Mouse (Mus musculus): ENCODE data around the gene Cep350. TPM values are rescaled to one million over a fixed set of nuclear protein-coding genes. Genes with fewer than 3 reads are reported as not detected.
A peak's percentile ranks its signal among the peaks of the same experiment; 100 is the strongest.

Cep350 gene
- 7.0 and 7.9 TPM in 2 replicates for polyA plus RNA-seq (2015; fragmentation: Nextera tagmentation; extraction: Ambion mirVana)

DNA sequence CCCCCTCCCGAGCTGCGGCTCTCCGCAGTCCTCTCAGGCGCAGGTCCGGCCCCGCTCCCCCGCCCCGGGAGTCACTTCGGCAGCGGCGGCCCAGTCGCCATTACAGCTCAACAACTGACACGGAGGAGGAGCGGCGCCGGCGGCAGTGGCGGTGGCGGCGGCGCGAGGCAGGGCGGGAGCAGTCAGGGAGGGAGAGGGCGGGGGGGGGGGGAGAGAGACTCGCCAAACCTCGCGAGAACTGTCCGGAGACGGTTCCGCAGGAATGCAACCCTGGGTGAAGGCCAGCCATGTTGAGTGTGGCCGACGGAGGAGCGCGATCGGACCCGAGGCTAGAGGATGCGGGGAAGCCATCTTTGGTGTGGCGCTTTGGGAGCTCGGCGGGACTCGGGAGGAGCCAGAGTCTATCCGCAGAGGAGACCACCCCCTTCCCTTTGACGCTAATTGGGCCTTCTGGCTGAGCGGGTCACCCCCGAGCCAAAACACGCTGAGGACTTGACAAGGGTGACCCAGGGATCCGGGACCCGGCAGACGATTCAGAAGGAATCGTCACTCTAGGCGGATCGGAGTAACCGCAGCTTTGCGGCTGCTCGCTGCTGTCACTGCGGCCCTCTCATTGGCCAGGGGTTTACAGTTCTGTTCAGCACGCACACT is at the start of gene Cep350:
Gene Cep350, minus strand, starts transcription at position 188 of the 651 bp plus-strand sequence.
- Histone ChIP-seq H3K4me3 (peak within 1 kb of the TSS; percentile 100), H3K4me1 (peaks cover 33% of the 10 kb centered on the region), H3K36me3 (no peaks in the 10 kb centered on the region), H3K9me3 (no peaks in the 10 kb centered on the region), H3K4me2 (peak within 1 kb of the TSS; percentile 91), H3K27me3 (replicated peaks) (no peaks in the 10 kb centered on the region), H3K9ac (peak within 1 kb of the TSS; percentile 99), H3K27ac (replicated peaks) (peak within 1 kb of the TSS; percentile 94)
- WGBS: under 1% methylated on average over 41 of the region's 57 CpGs
- peak; percentile 96 for ATAC-seq (ENCODE audit: extremely low read depth, insufficient number of reproducible peaks, low FRiP score, low TSS enrichment)

- 80% methylated on average over 1 of the region's 1 CpGs for WGBS
- ATAC-seq (ENCODE audit: extremely low read depth, insufficient number of reproducible peaks, low FRiP score, low TSS enrichment): no peak
Measured at GRCm38 (mm10) chr1:156020402-156020801, 47.3 kb upstream of the Cep350 start.

GRCm38 (mm10) chr1:156019800-156020199 is 46.7 kb upstream of the Cep350 start:
- Histone ChIP-seq H3K4me3 (no peak overlapping the region), H3K9me3 (no peaks in the 10 kb centered on the region), H3K27ac (replicated peaks) (no peak overlapping the region), H3K4me2 (no peak overlapping the region), H3K27me3 (replicated peaks) (no peaks in the 10 kb centered on the region), H3K4me1 (no peaks in the 10 kb centered on the region), H3K9ac (no peak overlapping the region), H3K36me3 (peaks cover 82% of the 10 kb centered on the region)
- WGBS: 93% methylated on average over 1 of the region's 1 CpGs
- no peak for ATAC-seq (ENCODE audit: extremely low read depth, insufficient number of reproducible peaks, low FRiP score, low TSS enrichment)

More at GRCm38 (mm10) chr1:156020402-156020801, 47.3 kb upstream of the Cep350 start:
- Histone ChIP-seq H3K9me3 (no peaks in the 10 kb centered on the region), H3K36me3 (peaks cover 81% of the 10 kb centered on the region), H3K9ac (no peak overlapping the region), H3K4me2 (no peak overlapping the region), H3K4me3 (no peak overlapping the region), H3K27ac (replicated peaks) (no peak overlapping the region), H3K27me3 (replicated peaks) (no peaks in the 10 kb centered on the region), H3K4me1 (no peaks in the 10 kb centered on the region)

GRCm38 (mm10) chr1:156009003-156009402 is 35.9 kb upstream of the Cep350 start:
- peaks cover 78% of the 10 kb centered on the region for H3K36me3 ChIP-seq
- no peak for ATAC-seq (ENCODE audit: extremely low read depth, insufficient number of reproducible peaks, low FRiP score, low TSS enrichment)
- WGBS: 81% methylated on average over 1 of the region's 1 CpGs
- H3K4me3 ChIP-seq: no peak overlapping the region
- no peaks in the 10 kb centered on the region for H3K9me3 ChIP-seq
- H3K4me1 ChIP-seq: no peaks in the 10 kb centered on the region
- no peak overlapping the region for H3K9ac ChIP-seq
- H3K27ac ChIP-seq (replicated peaks): no peak overlapping the region
- no peaks in the 10 kb centered on the region for H3K27me3 ChIP-seq (replicated peaks)
- no peak overlapping the region for H3K4me2 ChIP-seq

DNA sequence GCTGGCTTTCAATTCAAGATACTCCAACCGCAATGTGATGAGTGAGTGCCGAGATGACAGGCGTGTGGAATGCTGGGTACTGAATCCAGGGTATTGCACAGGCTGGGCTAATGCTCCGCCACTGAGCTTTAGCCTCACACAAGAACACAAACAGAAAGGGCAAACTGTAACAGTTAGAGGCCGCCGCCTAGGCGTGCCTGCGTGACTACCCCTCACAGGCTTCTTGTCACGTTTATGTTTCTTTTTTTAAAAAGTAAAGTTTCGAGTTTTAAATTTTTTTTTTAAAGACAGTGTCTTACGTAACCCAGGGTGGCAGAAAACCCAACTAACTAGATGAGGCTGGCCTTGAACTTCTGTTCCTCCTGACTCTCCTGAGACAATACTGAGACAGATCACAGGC is 32.9 kb upstream of the Cep350 start:
- Histone ChIP-seq H3K4me1 (peaks cover 9% of the 10 kb centered on the region), H3K4me3 (no peak overlapping the region), H3K27me3 (replicated peaks) (no peaks in the 10 kb centered on the region), H3K4me2 (no peak overlapping the region), H3K27ac (replicated peaks) (no peak overlapping the region), H3K9me3 (no peaks in the 10 kb centered on the region), H3K9ac (no peak overlapping the region), H3K36me3 (peaks cover 60% of the 10 kb centered on the region)
- 81% methylated on average over 11 of the region's 11 CpGs for WGBS
- ATAC-seq (ENCODE audit: extremely low read depth, insufficient number of reproducible peaks, low FRiP score, low TSS enrichment): no peak

DNA sequence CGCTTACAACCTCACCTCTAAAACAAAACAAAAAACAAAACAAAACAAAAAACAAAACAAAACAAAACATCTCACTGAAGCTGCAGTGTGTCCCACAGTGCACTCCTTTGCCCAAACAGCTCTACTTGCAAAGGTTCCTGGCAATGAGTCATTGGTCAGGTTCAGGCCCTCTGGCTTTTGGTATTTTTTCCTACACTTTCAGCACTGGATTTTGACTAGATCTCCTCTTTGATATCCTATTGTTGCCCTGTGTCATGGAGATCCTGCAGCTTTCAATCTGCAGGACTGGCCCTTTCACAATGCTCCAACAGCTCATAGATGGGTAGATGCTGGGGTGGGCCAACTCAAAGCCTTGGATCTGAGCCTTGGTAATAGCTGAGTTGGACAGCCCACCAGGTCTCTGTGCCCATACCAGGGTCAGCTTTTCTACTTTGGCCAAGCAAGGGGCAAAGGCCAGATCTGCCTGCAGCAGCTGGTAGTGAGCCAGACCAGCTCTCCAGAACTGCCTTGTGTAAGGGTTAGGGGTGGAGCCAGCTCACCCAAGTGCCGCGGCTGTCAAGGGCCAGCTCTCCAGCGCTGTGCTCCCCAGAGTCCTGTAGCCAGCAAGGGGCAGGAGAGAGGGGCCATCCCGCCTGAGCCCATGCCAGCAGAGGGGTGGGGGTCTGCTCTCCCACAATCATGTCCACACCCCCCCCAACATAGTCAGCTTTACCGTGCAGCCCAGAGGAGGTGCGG is 30.3 kb upstream of the Cep350 start:
- ATAC-seq (ENCODE audit: extremely low read depth, insufficient number of reproducible peaks, low FRiP score, low TSS enrichment): peak; percentile 37; the same call in 1 of the 2 replicates
- Histone ChIP-seq H3K4me1 (peaks cover 9% of the 10 kb centered on the region), H3K4me3 (no peak overlapping the region), H3K4me2 (no peak overlapping the region), H3K27me3 (replicated peaks) (no peaks in the 10 kb centered on the region), H3K9ac (no peak overlapping the region), H3K9me3 (no peaks in the 10 kb centered on the region), H3K27ac (replicated peaks) (0 out of 2 replicates have a peak overlapping the region, but pooled peaks have one; percentile 15), H3K36me3 (peaks cover 37% of the 10 kb centered on the region)
- 57% methylated on average over 7 of the region's 7 CpGs for WGBS

- ATAC-seq (ENCODE audit: extremely low read depth, insufficient number of reproducible peaks, low FRiP score, low TSS enrichment): no peak
- H3K4me1 ChIP-seq: peaks cover 9% of the 10 kb centered on the region
- H3K4me2 ChIP-seq: no peak overlapping the region
- H3K36me3 ChIP-seq: peaks cover 29% of the 10 kb centered on the region
- H3K9me3 ChIP-seq: no peaks in the 10 kb centered on the region
- H3K27ac ChIP-seq (replicated peaks): no peak overlapping the region
- no peak overlapping the region for H3K4me3 ChIP-seq
- H3K27me3 ChIP-seq (replicated peaks): no peaks in the 10 kb centered on the region
- WGBS: 78% methylated on average over 8 of the region's 8 CpGs
- no peak overlapping the region for H3K9ac ChIP-seq
Measured at GRCm38 (mm10) chr1:156002366-156002765, 29.3 kb upstream of the Cep350 start.

DNA sequence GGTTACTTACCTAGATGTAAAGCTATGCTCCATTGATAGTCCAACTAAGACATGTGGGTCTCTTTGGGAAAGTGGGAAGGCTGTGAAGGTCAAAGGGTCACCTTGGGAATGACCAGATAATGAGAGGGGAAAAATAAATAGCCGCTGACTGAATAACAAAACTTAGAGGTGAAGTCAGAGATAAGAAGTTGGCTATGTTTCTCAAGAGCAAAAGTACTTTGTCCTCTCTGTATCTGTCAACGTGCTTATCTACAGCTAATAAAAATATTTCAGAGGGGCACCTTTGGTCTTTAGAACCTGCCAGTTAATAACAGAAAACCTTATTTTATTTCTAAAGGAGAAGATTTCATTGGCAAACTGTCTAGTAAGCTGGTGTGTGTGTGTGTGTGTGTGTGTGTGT is 22.6 kb upstream of the Cep350 start:
- no peaks in the 10 kb centered on the region for H3K27me3 ChIP-seq (replicated peaks)
- H3K9me3 ChIP-seq: no peaks in the 10 kb centered on the region
- H3K4me2 ChIP-seq: no peak overlapping the region
- H3K27ac ChIP-seq (replicated peaks): no peak overlapping the region
- ATAC-seq (ENCODE audit: extremely low read depth, insufficient number of reproducible peaks, low FRiP score, low TSS enrichment): no peak
- 13% methylated on average over 2 of the region's 2 CpGs for WGBS
- H3K9ac ChIP-seq: no peak overlapping the region
- peaks cover 16% of the 10 kb centered on the region for H3K4me1 ChIP-seq
- H3K4me3 ChIP-seq: no peak overlapping the region
- no peaks in the 10 kb centered on the region for H3K36me3 ChIP-seq

DNA sequence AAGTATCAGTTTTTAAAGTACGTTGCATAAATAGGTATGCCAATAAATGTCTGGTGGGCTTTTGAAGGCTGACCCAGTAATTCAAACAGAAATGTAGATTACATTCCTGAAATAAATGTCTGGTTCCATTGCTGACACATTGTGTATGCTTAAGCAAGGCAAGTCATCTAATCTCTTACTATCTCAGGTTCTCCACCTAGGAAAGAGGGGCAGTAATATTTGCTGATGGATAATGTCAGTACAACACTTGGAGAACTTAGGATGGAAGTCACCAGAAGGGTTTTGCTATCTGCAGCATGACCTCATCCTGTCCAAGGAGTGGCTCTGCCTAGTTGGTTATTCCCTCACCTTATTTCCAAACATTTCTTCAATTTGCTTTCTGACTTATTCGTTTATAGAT is 21.5 kb upstream of the Cep350 start:
- H3K36me3 ChIP-seq: no peaks in the 10 kb centered on the region
- peaks cover 27% of the 10 kb centered on the region for H3K4me1 ChIP-seq

DNA sequence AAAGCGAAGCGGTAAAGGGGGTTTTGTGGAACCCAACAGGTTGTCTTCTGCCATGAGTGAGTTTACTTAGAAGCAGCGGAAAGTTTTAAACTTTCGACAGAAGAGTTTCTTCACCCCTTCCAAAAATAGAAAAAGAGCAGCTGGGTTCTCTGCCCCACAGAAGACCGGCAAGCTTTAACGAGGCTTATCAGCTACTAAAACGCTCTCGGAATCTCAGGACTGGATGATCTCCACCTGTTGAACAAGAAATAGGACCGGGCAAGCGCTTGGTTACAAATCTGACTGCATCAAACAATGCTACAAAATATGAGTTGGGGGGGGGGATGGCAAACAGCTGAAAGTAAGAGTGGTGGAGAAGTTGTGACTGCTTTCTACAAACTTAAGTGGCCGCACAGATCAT is 17.3 kb upstream of the Cep350 start:
- Histone ChIP-seq H3K4me2 (peak overlapping the region; percentile 39), H3K36me3 (no peaks in the 10 kb centered on the region), H3K27me3 (replicated peaks) (no peaks in the 10 kb centered on the region), H3K9ac (no peak overlapping the region), H3K4me3 (no peak overlapping the region), H3K9me3 (no peaks in the 10 kb centered on the region), H3K27ac (replicated peaks) (peak overlapping the region; percentile 62), H3K4me1 (peaks cover 26% of the 10 kb centered on the region)
- 29% methylated on average over 11 of the region's 11 CpGs for WGBS
- ATAC-seq (ENCODE audit: extremely low read depth, insufficient number of reproducible peaks, low FRiP score, low TSS enrichment): no peak

More for the DNA sequence above, 21.5 kb upstream of the Cep350 start:
- ATAC-seq (ENCODE audit: extremely low read depth, insufficient number of reproducible peaks, low FRiP score, low TSS enrichment): no peak
- Histone ChIP-seq H3K9me3 (no peaks in the 10 kb centered on the region), H3K4me3 (no peak overlapping the region), H3K4me2 (no peak overlapping the region), H3K27ac (replicated peaks) (no peak overlapping the region), H3K27me3 (replicated peaks) (no peaks in the 10 kb centered on the region), H3K9ac (no peak overlapping the region)
- WGBS: 53% methylated on average over 2 of the region's 2 CpGs

GRCm38 (mm10) chr1:155989387-155989786 is 16.3 kb upstream of the Cep350 start:
- 16% methylated on average over 2 of the region's 2 CpGs for WGBS
- Histone ChIP-seq H3K4me1 (peaks cover 20% of the 10 kb centered on the region), H3K36me3 (no peaks in the 10 kb centered on the region), H3K4me2 (no peak overlapping the region), H3K9ac (no peak overlapping the region), H3K27ac (replicated peaks) (no peak overlapping the region), H3K9me3 (no peaks in the 10 kb centered on the region), H3K27me3 (replicated peaks) (no peaks in the 10 kb centered on the region), H3K4me3 (no peak overlapping the region)
- ATAC-seq (ENCODE audit: extremely low read depth, insufficient number of reproducible peaks, low FRiP score, low TSS enrichment): no peak
